Mouse (Mus musculus) brain, embryonic 14.5 days (tissue): Measurements from ENCODE around the gene 1110002E22Rik.

Experiments
- CTCF ChIP-seq: fragments of 200-500 bp; IDR thresholded peaks from 2 replicates; pipeline ENCODE4 v1.5.1; 2012; ENCODE audit warnings: inconsistent platforms, mild to moderate bottlenecking, moderate library complexity, borderline replicate concordance; ENCODE audit not compliant: insufficient read depth, insufficient read length; ENCODE audit errors: extremely low read depth
- POLR2A ChIP-seq: fragments of 200-500 bp; IDR thresholded peaks from 2 replicates; pipeline ENCODE4 v1.6.1; 2012; ENCODE audit warnings: mild to moderate bottlenecking, inconsistent platforms, borderline replicate concordance; ENCODE audit not compliant: poor library complexity, insufficient read depth, insufficient read length, severe bottlenecking; ENCODE audit errors: extremely low read depth

- no peak for TF ChIP-seq CTCF
- no peak for TF ChIP-seq POLR2A
Measured at GRCm38 (mm10) chr3:138068103-138068502, 3.3 kb downstream of the 1110002E22Rik start.
